Mouse (Mus musculus): Measurements from ENCODE around the gene Rrp7a. TPM values are rescaled to one million over a fixed set of nuclear protein-coding genes. Genes with fewer than 3 reads are reported as not detected.

Gene Rrp7a
- total RNA-seq, 2 experiments from 2014 or later = 41.0 to 44.3 TPM

DNA sequence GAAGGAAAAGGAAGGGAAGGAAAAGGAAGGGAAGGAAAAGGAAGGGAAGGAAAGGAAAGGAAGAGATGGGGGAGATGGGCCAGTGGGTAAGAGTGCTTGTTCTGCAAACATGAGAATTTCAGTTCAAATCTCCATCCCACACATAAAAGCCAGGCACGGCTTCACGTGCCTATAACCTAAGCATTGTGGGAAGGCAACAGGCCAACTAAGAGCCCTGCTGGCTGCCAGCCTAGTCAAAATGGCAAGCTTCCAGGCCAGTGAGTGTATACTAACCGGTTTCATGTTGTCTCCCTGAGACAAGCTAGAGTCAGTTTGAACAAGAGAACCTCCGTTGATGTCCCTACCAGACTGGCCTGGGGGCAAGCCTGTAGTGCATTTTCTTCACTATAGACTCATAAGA is 57.1 kb downstream of the Rrp7a start:
- DNase-seq = no peak

Other genes starting within 250 kb of the Rrp7a start
- gene Tcf20, start 134.9 kb downstream of the Rrp7a start, total RNA-seq (2021) = 10 to 100 TPM; 33.4 to 40.6 TPM
- 1 to 10 TPM; 1.4 to 3.0 TPM for gene Nfam1, start 89.5 kb downstream of the Rrp7a start, total RNA-seq (2021)
- gene Serhl, start 33.3 kb downstream of the Rrp7a start, total RNA-seq (2021) = 10 to 100 TPM; 34.8 to 35.4 TPM
- gene Poldip3, start 26.6 kb upstream of the Rrp7a start, total RNA-seq (2021) = 10 to 100 TPM; 33.8 to 43.3 TPM
- 100 to 1,000 TPM in 1 of 2 experiments, 10 to 100 TPM in 1; 91.3 to 102 TPM for gene Cyb5r3, start 49.8 kb upstream of the Rrp7a start, total RNA-seq (2021)
- gene A4galt, start 129.0 kb upstream of the Rrp7a start, total RNA-seq (2021) = 1 to 10 TPM; 5.3 to 7.0 TPM
- gene Arfgap3, start 227.4 kb upstream of the Rrp7a start, total RNA-seq (2021) = 10 to 100 TPM; 12.3 to 16.0 TPM